Mouse (Mus musculus): ENCODE measurements around the gene B3galt1. TPM values are rescaled to one million over a fixed set of nuclear protein-coding genes. Genes with fewer than 3 reads are reported as not detected.

The B3galt1 gene
- polyA plus RNA-seq, 1 experiment: 1.5 TPM

GRCm38 (mm10) chr2:67957561-67957960 lies 391.9 kb downstream of the B3galt1 start:
- H3K9ac ChIP-seq (ENCODE audit: low read depth, poor library complexity, severe bottlenecking): no peak overlapping the region
- H3K27me3 ChIP-seq (ENCODE audit: control insufficient read depth, insufficient read depth, low read length, poor library complexity, severe bottlenecking): no peaks in the 10 kb centered on the region
- no peaks in the 10 kb centered on the region for H3K4me1 ChIP-seq (ENCODE audit: control insufficient read depth, insufficient read depth, low read length)
- H3K4me3 ChIP-seq (ENCODE audit: low read depth, low read length): no peak overlapping the region
- H3K27ac ChIP-seq (ENCODE audit: insufficient read depth, low read length): no peak overlapping the region
- TF ChIP-seq EP300 (IDR thresholded peaks at IDR 0.05; ENCODE audit: insufficient read depth, low read depth, low read length): no peak
- no peak for TF ChIP-seq CTCF (IDR thresholded peaks at IDR 0.05; ENCODE audit: low read depth, low read length)
- no peak for TF ChIP-seq POLR2A (IDR thresholded peaks at IDR 0.05; ENCODE audit: insufficient read depth, low read length)
- H3K36me3 ChIP-seq (ENCODE audit: control insufficient read depth, insufficient read depth, low read length, poor library complexity, severe bottlenecking): no peaks in the 10 kb centered on the region
- H3K9me3 ChIP-seq (replicated peaks; ENCODE audit: control insufficient read depth, insufficient read depth, low read length, poor library complexity, severe bottlenecking): no peaks in the 10 kb centered on the region

GRCm38 (mm10) chr2:67960711-67961110 lies 395.0 kb downstream of the B3galt1 start:
- Histone ChIP-seq H3K4me3 (ENCODE audit: low read depth, low read length) (no peak overlapping the region), H3K4me1 (ENCODE audit: control insufficient read depth, insufficient read depth, low read length) (no peaks in the 10 kb centered on the region), H3K36me3 (ENCODE audit: control insufficient read depth, insufficient read depth, low read length, poor library complexity, severe bottlenecking) (no peaks in the 10 kb centered on the region), H3K27me3 (ENCODE audit: control insufficient read depth, insufficient read depth, low read length, poor library complexity, severe bottlenecking) (no peaks in the 10 kb centered on the region), H3K27ac (ENCODE audit: insufficient read depth, low read length) (no peak overlapping the region), H3K9ac (ENCODE audit: low read depth, poor library complexity, severe bottlenecking) (no peak overlapping the region), H3K9me3 (replicated peaks; ENCODE audit: control insufficient read depth, insufficient read depth, low read length, poor library complexity, severe bottlenecking) (no peaks in the 10 kb centered on the region)
- TF ChIP-seq POLR2A (IDR thresholded peaks at IDR 0.05; ENCODE audit: insufficient read depth, low read length) (no peak), EP300 (IDR thresholded peaks at IDR 0.05; ENCODE audit: insufficient read depth, low read depth, low read length) (no peak), CTCF (IDR thresholded peaks at IDR 0.05; ENCODE audit: low read depth, low read length) (no peak)

DNA sequence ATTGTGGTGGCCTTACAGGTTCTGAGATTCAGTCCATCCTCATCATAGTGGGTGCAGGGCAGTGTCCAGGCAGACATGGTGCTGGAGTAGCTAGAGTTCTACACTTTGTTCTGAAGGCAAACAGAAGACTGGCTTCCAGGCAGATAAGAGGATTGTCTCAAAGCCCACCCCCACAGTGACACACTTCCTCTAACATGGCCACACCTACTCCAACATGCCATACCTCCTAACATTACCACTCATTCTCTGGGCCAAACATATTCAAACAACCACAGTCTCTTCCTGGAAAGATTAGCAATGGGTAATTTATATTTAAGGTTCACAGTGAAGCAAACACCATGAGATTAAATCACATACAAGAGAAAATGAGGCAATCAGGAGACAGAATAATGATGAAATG lies 403.1 kb downstream of the B3galt1 start:
- H3K4me1 ChIP-seq (ENCODE audit: control insufficient read depth, insufficient read depth, low read length): no peaks in the 10 kb centered on the region
- no peak overlapping the region for H3K9ac ChIP-seq (ENCODE audit: low read depth, poor library complexity, severe bottlenecking)
- TF ChIP-seq CTCF (IDR thresholded peaks at IDR 0.05; ENCODE audit: low read depth, low read length) (no peak), EP300 (IDR thresholded peaks at IDR 0.05; ENCODE audit: insufficient read depth, low read depth, low read length) (no peak), POLR2A (IDR thresholded peaks at IDR 0.05; ENCODE audit: insufficient read depth, low read length) (no peak)
- no peak overlapping the region for H3K4me3 ChIP-seq (ENCODE audit: low read depth, low read length)
- H3K27ac ChIP-seq (ENCODE audit: insufficient read depth, low read length): no peak overlapping the region
- no peaks in the 10 kb centered on the region for H3K9me3 ChIP-seq (replicated peaks; ENCODE audit: control insufficient read depth, insufficient read depth, low read length, poor library complexity, severe bottlenecking)
- no peaks in the 10 kb centered on the region for H3K36me3 ChIP-seq (ENCODE audit: control insufficient read depth, insufficient read depth, low read length, poor library complexity, severe bottlenecking)
- no peaks in the 10 kb centered on the region for H3K27me3 ChIP-seq (ENCODE audit: control insufficient read depth, insufficient read depth, low read length, poor library complexity, severe bottlenecking)

DNA sequence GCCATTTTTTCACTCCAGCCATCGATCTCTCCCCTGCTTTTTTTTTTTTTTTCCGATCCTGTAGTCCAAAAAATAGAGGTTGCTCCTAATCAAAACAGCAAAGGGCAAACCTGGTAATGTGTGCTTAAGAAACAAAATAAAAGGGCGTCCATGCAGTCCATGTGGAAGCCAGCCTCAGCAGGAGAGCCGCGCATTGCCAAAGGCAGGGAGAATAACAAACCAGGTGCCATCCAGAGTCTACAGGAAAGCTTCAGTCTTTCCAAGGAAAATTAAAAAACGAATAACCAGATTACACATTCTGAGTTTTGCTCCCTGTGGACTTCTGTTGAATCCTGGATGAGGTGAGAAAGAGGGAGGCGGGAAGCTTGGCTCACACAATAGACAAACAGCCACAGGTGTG lies 405.4 kb downstream of the B3galt1 start:
- H3K4me1 ChIP-seq (ENCODE audit: control insufficient read depth, insufficient read depth, low read length): no peaks in the 10 kb centered on the region
- no peak overlapping the region for H3K4me3 ChIP-seq (ENCODE audit: low read depth, low read length)
- H3K9ac ChIP-seq (ENCODE audit: low read depth, poor library complexity, severe bottlenecking): no peak overlapping the region
- H3K27ac ChIP-seq (ENCODE audit: insufficient read depth, low read length): no peak overlapping the region
- no peaks in the 10 kb centered on the region for H3K36me3 ChIP-seq (ENCODE audit: control insufficient read depth, insufficient read depth, low read length, poor library complexity, severe bottlenecking)
- no peak for TF ChIP-seq POLR2A (IDR thresholded peaks at IDR 0.05; ENCODE audit: insufficient read depth, low read length)
- no peak for TF ChIP-seq EP300 (IDR thresholded peaks at IDR 0.05; ENCODE audit: insufficient read depth, low read depth, low read length)
- no peaks in the 10 kb centered on the region for H3K27me3 ChIP-seq (ENCODE audit: control insufficient read depth, insufficient read depth, low read length, poor library complexity, severe bottlenecking)
- no peaks in the 10 kb centered on the region for H3K9me3 ChIP-seq (replicated peaks; ENCODE audit: control insufficient read depth, insufficient read depth, low read length, poor library complexity, severe bottlenecking)

DNA sequence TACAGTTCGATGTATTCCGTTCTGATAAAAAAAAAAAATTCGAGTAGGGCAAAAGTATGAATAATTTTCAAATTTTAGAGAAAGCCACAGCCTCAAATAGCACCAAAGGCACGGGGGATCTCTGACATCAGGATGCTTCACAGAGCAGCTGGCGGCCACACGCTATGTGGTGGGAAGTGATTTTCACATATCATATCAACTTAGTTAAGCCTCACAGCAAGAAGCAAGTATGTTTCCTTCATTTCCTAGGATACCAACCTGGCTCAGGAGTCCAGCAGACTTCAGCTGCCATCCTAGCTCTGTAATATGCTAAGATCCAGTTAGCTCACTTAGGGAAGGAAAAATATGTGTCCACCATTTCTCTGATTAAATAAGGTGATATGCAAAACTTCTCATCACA lies 405.9 kb downstream of the B3galt1 start:
- no peak overlapping the region for H3K27ac ChIP-seq (ENCODE audit: insufficient read depth, low read length)
- H3K9ac ChIP-seq (ENCODE audit: low read depth, poor library complexity, severe bottlenecking): no peak overlapping the region
- H3K9me3 ChIP-seq (replicated peaks; ENCODE audit: control insufficient read depth, insufficient read depth, low read length, poor library complexity, severe bottlenecking): no peaks in the 10 kb centered on the region
- H3K36me3 ChIP-seq (ENCODE audit: control insufficient read depth, insufficient read depth, low read length, poor library complexity, severe bottlenecking): no peaks in the 10 kb centered on the region
- TF ChIP-seq CTCF (IDR thresholded peaks at IDR 0.05; ENCODE audit: low read depth, low read length) (no peak), POLR2A (IDR thresholded peaks at IDR 0.05; ENCODE audit: insufficient read depth, low read length) (no peak), EP300 (IDR thresholded peaks at IDR 0.05; ENCODE audit: insufficient read depth, low read depth, low read length) (no peak)
- H3K27me3 ChIP-seq (ENCODE audit: control insufficient read depth, insufficient read depth, low read length, poor library complexity, severe bottlenecking): no peaks in the 10 kb centered on the region
- no peaks in the 10 kb centered on the region for H3K4me1 ChIP-seq (ENCODE audit: control insufficient read depth, insufficient read depth, low read length)
- H3K4me3 ChIP-seq (ENCODE audit: low read depth, low read length): no peak overlapping the region

GRCm38 (mm10) chr2:67975764-67976163 lies 410.1 kb downstream of the B3galt1 start:
- Histone ChIP-seq H3K4me3 (ENCODE audit: low read depth, low read length) (no peak overlapping the region), H3K27ac (ENCODE audit: insufficient read depth, low read length) (no peak overlapping the region), H3K4me1 (ENCODE audit: control insufficient read depth, insufficient read depth, low read length) (no peaks in the 10 kb centered on the region), H3K27me3 (ENCODE audit: control insufficient read depth, insufficient read depth, low read length, poor library complexity, severe bottlenecking) (no peaks in the 10 kb centered on the region), H3K9me3 (replicated peaks; ENCODE audit: control insufficient read depth, insufficient read depth, low read length, poor library complexity, severe bottlenecking) (no peaks in the 10 kb centered on the region), H3K9ac (ENCODE audit: low read depth, poor library complexity, severe bottlenecking) (no peak overlapping the region), H3K36me3 (ENCODE audit: control insufficient read depth, insufficient read depth, low read length, poor library complexity, severe bottlenecking) (no peaks in the 10 kb centered on the region)
- no peak for TF ChIP-seq POLR2A (IDR thresholded peaks at IDR 0.05; ENCODE audit: insufficient read depth, low read length)
- TF ChIP-seq CTCF (IDR thresholded peaks at IDR 0.05; ENCODE audit: low read depth, low read length): no peak
- no peak for TF ChIP-seq EP300 (IDR thresholded peaks at IDR 0.05; ENCODE audit: insufficient read depth, low read depth, low read length)
